Mouse (Mus musculus) c-Kit-positive CD71-positive TER-119-negative erythroid progenitor cells, embryonic 14.5 days (primary cell): ENCODE data around the gene Fxyd3.

Source experiments
- DNase-seq: peaks from one replicate; pipeline ENCODE4 v3.0.0-alpha.2; 2013; ENCODE audit warnings: low read depth

The Fxyd3 gene

GRCm38 (mm10) chr7:31076492-31076891, at the start of gene Fxyd3:
Gene Fxyd3 (minus strand): TSS chr7:31076704.
- DNase-seq, result no peak

- DNase-seq, result no peak
Observed at GRCm38 (mm10) chr7:31125116-31125515, 48.6 kb upstream of the Fxyd3 start.

GRCm38 (mm10) chr7:31124381-31124780, 47.9 kb upstream of the Fxyd3 start:
- DNase-seq, result no peak

- DNase-seq, result no peak
Observed at GRCm38 (mm10) chr7:31123697-31124096, 47.2 kb upstream of the Fxyd3 start.

- DNase-seq, result no peak
Observed at GRCm38 (mm10) chr7:31122641-31123631, 46.4 kb upstream of the Fxyd3 start.

GRCm38 (mm10) chr7:31119556-31119955, 43.1 kb upstream of the Fxyd3 start:
- DNase-seq, result no peak

- no peak for DNase-seq
Observed at GRCm38 (mm10) chr7:31118486-31118885, 42.0 kb upstream of the Fxyd3 start.

- no peak for DNase-seq
Observed at GRCm38 (mm10) chr7:31117465-31117864, 41.0 kb upstream of the Fxyd3 start.

GRCm38 (mm10) chr7:31116721-31117145, 40.2 kb upstream of the Fxyd3 start:
- no peak for DNase-seq

GRCm38 (mm10) chr7:31115587-31116043, 39.1 kb upstream of the Fxyd3 start:
- no peak for DNase-seq

GRCm38 (mm10) chr7:31115182-31115581, 38.7 kb upstream of the Fxyd3 start, which contains the start of gene Hpn:
Gene Hpn (minus strand): TSS chr7:31115290.
- DNase-seq, result no peak

GRCm38 (mm10) chr7:31114646-31115045, 38.1 kb upstream of the Fxyd3 start:
- no peak for DNase-seq

GRCm38 (mm10) chr7:31113800-31114199, 37.3 kb upstream of the Fxyd3 start:
- no peak for DNase-seq

GRCm38 (mm10) chr7:31112036-31112435, 35.5 kb upstream of the Fxyd3 start:
- DNase-seq, result no peak

- DNase-seq, result no peak
Observed at GRCm38 (mm10) chr7:31110861-31111385, 34.4 kb upstream of the Fxyd3 start.

GRCm38 (mm10) chr7:31109796-31110195, 33.3 kb upstream of the Fxyd3 start:
- no peak for DNase-seq

GRCm38 (mm10) chr7:31109091-31109490, 32.6 kb upstream of the Fxyd3 start:
- no peak for DNase-seq

- no peak for DNase-seq
Observed at GRCm38 (mm10) chr7:31107781-31108180, 31.3 kb upstream of the Fxyd3 start.

GRCm38 (mm10) chr7:31106166-31106565, 29.7 kb upstream of the Fxyd3 start:
- DNase-seq, result no peak

- DNase-seq, result no peak
Observed at GRCm38 (mm10) chr7:31105061-31105768, 28.7 kb upstream of the Fxyd3 start.

GRCm38 (mm10) chr7:31100786-31101185, 24.3 kb upstream of the Fxyd3 start:
- DNase-seq, result no peak

GRCm38 (mm10) chr7:31099612-31099982, 23.1 kb upstream of the Fxyd3 start:
- DNase-seq, result no peak
